Mouse (Mus musculus) telencephalon, adult 2 months (tissue): ENCODE measurements around the gene Cux1.
A peak's percentile ranks its signal among the peaks of the same experiment; 100 is the strongest.

Experiments used
- DNase-seq: peaks from one replicate; pipeline ENCODE4 v3.0.0-alpha.2; 2011; ENCODE audit warnings: low read depth, low spot score

The Cux1 gene

DNA sequence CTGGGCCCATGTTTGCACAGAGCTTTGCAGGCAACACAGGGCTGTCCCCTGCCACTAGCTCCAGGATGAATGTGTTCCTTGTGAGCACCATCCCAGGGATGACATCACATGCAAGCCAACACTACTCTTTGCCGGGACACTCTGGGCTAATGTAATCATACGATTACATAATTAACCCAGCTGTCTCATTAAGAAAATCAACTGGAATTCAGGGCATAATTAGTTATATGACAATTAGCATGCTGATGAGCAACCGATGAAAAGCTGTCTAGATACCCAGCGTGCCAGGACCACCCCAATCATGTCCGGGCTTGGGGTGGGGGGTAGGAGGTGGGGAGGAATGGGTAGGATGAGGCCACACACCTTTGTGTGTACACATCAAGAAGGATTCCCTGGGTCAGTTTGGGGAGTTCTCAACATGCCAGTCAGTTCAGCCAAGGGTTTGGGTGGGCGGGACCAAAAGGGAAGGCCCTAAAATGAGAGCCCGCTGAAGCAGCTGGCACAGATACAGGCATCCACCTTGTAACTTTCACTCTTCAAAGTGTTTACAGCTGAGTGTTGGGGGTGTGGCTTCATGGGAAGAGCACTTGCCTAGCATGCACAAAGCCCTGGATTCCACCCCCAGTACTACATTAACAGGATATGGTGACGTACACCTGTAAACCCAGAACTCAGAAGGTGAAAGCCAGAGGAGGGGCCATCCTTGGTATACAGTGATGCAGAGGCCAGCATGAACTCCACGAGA lies 184.9 kb downstream of the Cux1 start:
- DNase-seq = no peak

DNA sequence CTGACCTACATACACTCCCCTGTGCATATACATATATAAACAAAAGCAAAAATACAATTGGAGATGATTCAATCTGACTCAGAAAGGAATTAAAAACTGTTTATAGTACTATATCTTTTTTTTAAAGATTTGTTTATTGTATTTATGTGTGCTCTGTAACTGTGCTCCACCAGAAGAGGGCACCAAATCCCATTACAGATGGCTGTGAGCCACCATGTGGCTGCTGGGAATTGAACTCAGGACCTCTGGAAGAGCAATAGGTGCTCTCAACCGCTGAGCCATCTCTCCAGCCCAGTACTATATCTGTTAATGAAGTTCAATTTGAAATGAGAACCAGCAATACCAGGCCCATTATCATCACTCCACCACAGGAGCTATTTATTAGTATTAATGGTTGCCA lies 187.9 kb downstream of the Cux1 start:
- DNase-seq = no peak

- DNase-seq = no peak
These were observed 190.2 kb downstream of the Cux1 start for GRCm38 (mm10) chr5:136377101-136377500.

DNA sequence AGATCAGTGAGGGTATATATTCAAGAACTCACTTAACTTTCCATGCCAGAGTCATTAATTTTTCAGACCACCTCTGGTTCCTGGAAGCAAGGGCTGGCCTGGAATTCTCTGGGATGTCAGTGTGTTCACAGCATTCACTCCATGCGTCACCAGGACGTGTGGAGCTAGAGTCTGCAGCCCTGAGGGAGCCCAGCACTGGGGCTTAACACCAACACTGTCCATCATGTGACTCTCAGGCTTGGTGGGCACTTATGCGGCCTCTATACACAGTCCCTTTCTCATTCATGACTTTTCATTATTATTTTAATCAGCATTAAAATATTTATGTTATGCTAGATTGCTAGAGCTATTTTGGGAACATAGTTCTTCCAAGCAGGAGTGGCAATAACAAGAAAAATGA lies 191.9 kb downstream of the Cux1 start:
- DNase-seq = no peak

- no peak for DNase-seq
These were observed 195.0 kb downstream of the Cux1 start for GRCm38 (mm10) chr5:136372276-136372675.

GRCm38 (mm10) chr5:136363421-136363820 lies 203.9 kb downstream of the Cux1 start:
- DNase-seq = no peak

- DNase-seq = peak; percentile 67
These were observed 204.6 kb downstream of the Cux1 start for GRCm38 (mm10) chr5:136362473-136363230.

DNA sequence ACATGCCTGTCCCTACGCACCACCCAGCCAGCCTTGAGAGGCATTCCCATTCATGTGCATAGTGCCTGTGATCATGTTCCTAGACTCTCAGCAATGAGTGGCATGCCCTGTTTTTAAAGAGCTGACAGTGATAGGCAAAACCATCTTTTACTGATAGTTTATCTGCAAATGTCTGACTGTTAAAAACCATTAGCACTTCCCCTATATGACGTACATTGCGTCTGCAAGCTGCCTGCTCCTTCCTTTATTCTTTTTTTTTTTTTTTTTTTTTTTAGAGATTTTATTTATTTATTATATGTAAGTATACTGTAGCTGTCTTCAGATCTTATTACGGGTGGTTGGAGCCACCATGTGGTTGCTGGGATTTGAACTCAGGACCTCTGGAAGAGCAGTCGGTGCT lies 205.3 kb downstream of the Cux1 start:
- no peak for DNase-seq

- peak; percentile 54 for DNase-seq
These were observed 210.1 kb downstream of the Cux1 start for GRCm38 (mm10) chr5:136357227-136357626.

DNA sequence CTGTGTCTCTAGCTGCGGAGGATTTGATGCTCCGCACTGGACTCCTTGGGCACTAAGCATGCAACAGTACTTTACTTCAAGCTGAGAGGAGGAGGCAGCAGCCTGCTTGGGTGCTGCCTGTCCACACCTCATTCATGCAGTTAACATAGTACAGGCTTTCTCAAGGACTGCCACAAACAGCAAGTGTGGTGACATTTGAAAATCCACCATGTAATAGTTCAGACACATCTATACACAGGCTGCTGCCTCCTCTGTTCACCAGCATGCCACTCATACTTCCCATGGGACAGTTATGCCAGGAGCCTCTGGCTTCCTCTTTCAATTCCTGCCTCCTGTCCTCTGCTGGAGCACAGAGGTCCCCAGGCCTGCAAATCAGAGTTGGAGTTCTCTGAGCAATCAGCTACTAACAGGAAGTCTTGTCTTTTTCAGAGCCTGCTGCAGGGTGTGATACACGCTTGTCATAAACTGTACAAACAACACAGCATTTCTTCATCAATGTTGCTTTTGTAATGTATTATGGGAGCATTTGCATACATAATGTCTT lies 211.6 kb downstream of the Cux1 start:
- DNase-seq = no peak

DNA sequence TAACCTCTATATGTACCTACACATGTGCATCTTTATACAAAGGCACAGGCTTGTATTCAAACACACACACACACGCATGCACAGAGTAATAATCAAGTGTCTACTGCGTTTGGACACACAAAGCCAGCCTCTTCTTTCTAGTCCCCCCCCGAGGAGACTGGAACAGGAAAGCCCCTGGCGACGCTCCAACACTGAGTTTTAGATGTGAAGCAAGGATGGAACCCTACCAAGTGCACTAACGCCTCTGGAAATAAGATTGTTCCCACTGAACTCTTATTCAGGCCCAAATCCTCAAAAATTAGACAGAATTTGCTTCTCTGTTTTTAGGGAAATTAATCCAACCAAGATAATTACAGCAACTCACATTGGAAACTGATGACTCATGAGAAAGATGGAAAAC lies 212.6 kb downstream of the Cux1 start:
- no peak for DNase-seq

- no peak for DNase-seq
These were observed 214.2 kb downstream of the Cux1 start for GRCm38 (mm10) chr5:136353114-136353513.

- no peak for DNase-seq
These were observed 224.0 kb downstream of the Cux1 start for GRCm38 (mm10) chr5:136343156-136343890.

DNA sequence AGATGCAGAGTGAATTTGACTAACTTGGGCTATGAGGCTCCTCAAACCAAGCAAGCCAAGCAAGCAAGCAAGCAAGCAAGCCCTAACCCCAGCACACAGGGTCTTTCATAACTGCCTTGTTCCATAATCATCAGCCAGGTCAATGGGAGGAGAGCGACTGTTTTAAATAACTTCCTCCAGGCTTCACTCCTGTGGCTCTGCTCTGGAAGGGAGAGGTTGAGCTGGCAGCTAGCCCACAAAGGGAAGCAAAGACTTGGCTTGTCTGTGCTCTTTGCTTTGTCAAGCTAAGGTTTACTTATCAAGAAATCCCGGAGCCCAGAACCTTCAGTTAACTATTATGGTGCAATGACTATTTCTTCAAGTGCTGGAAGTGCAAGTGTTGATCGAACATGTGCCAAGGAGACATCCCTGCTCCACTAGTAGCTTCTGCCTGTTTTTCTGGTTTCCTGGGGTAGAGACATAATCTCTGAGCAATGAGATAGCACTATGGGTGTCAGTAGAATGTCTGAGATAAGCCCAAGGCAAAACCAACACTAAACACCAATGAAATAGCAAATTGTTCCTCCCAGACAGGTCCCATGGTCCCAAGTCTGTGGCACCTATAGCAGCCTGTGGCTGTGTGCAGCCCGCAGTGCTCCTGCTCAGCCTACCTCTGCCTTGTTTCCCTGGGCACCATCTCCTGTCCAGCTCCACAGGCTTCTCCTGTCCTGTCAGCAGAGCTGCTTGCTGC lies 230.3 kb downstream of the Cux1 start:
- no peak for DNase-seq

GRCm38 (mm10) chr5:136335681-136336080 lies 231.6 kb downstream of the Cux1 start:
- no peak for DNase-seq

GRCm38 (mm10) chr5:136334780-136335179 lies 232.5 kb downstream of the Cux1 start:
- DNase-seq = no peak

GRCm38 (mm10) chr5:136334051-136334450 lies 233.2 kb downstream of the Cux1 start:
- no peak for DNase-seq

DNA sequence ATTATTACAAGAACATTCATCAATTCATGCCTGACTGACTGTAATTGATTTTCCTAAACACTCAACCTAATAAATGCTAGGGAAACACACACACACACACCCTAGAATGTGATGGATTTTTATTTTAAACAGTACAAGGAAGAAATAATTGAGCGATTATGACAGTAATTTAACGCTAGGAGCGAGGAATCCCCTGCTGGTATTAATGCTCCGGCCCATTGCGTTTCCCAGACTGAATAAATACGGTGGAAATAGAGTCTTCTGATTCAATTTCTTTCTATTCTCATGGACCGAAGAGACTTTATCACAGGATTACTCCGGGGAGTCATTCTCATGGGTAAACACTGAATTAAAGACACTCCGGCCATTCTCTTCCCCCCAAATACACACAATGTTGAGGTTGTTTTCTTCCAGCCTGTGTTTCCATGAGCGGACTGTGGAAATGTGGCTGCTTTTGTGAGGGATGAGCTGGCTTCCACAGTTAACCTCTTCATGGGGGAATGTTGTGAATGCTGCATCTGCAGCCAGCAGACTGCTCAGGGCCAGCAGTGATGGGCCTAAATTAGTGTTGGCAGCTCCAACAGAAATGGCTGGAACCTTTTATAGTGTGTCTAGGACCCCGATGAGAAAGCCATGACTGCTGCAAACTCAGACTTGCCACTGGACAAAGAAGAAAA lies 234.4 kb downstream of the Cux1 start:
- DNase-seq = no peak

GRCm38 (mm10) chr5:136327736-136328135 lies 239.6 kb downstream of the Cux1 start:
- DNase-seq = no peak

GRCm38 (mm10) chr5:136326626-136327025 lies 240.7 kb downstream of the Cux1 start:
- DNase-seq = no peak

DNA sequence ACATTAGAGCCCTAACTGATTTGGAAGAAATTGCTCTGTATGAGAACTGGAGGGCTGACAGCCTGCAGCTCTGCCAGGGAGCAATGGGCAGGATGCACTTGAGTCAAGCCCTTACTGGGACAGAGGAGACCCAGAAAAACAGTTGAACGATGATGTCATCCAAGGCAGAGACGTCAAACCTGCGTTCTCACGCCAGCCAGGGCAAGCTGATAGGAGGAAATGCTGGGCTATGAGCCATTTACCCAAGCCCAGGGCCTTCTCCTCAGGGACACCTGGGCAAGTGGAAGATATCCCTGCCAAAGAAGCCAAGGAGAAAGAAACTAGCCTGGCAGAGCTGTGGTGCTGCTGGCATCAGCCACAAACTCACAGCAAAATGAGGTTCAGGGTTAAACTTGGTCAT lies 242.8 kb downstream of the Cux1 start:
- DNase-seq = no peak
